ENCODE assay signal across 21 mouse cellular contexts in genomic region chr14:36894701-36895100, GRCm38 (mm10).
A peak's percentile ranks its signal among the peaks of the same experiment; 100 is the strongest.
DNase-seq lines count a peak whose midpoint lies in the region; TF ChIP-seq lines count a peak whose summit lies in the region.
"Had no signal": no experiment of that assay in that cellular context is flagged by ENCODE, and none has a peak within 500 bp of the region (broad histone marks: within the 10 kb centered on the region; RNA-seq: fewer than 3 reads in every experiment).

No protein-coding gene starts in this region.

- peaks cover 7% of the 10 kb centered on the region for H3K4me1 ChIP-seq in embryonic fibroblast, embryonic 13.5 days (ENCODE audit: control insufficient read depth, insufficient read depth, low read length)
- H3K4me1 ChIP-seq: embryonic facial prominence, embryonic 15.5 days; forebrain, embryonic 13.5 days; forebrain, embryonic 15.5 days had no signal

- no peak for TF ChIP-seq POLR2A in embryonic fibroblast, embryonic 13.5 days (IDR thresholded peaks at IDR 0.05; ENCODE audit: low read depth, low read length)

- H3K4me3 ChIP-seq in embryonic fibroblast, embryonic 13.5 days (ENCODE audit: insufficient read depth, low read length), result no peak overlapping the region
- H3K4me3 ChIP-seq: embryonic facial prominence, embryonic 13.5 days; embryonic facial prominence, embryonic 15.5 days; forebrain, embryonic 13.5 days; forebrain, embryonic 15.5 days had no signal

- DNase-seq in 3T3-L1 (ENCODE audit: low read depth, low spot score) (peak; percentile 37), NIH3T3 (ENCODE audit: low read depth) (peak; percentile 65)
- no peak for DNase-seq in gastrocnemius, adult 8-10 months (ENCODE audit: low spot score in 2 of 2)
- DNase-seq in heart, adult 18-20 months, result no peak
- no peak for DNase-seq in adrenal gland, postnatal 36 days
- DNase-seq: adrenal gland, adult 8-10 months; adrenal gland, postnatal 14 days; B cell, adult 2 months; cerebellum, adult 11 months; cerebellum, adult 18-20 months; cerebellum, adult 8-10 months; cerebellum, adult 9-11 months; cerebellum, postnatal 14 days; cerebellum, postnatal 36 days; embryo, embryonic 11 days; forebrain, postnatal 0 days had no signal

- TF ChIP-seq CTCF in embryonic fibroblast, embryonic 13.5 days (IDR thresholded peaks at IDR 0.05; ENCODE audit: borderline replicate concordance, insufficient read depth, low read length), result no peak

- peak overlapping the region; percentile 98 for H3K27ac ChIP-seq in embryonic fibroblast, embryonic 13.5 days (ENCODE audit: insufficient read depth, low read length)
- H3K27ac ChIP-seq: embryonic facial prominence, embryonic 13.5 days; embryonic facial prominence, embryonic 15.5 days; forebrain, embryonic 13.5 days; forebrain, embryonic 15.5 days had no signal

Comparison
In these comparisons a context has a peak if more than half of its experiments do, and no peak if none do; other contexts are left out.
1. DNase-seq: peak in 3T3-L1 (single experiment) and NIH3T3 (single experiment); none in gastrocnemius, adult 8-10 months (0 of 2), heart, adult 18-20 months (0 of 2) and adrenal gland, postnatal 36 days (0 of 2).